Mouse (Mus musculus) thymus, postnatal 10 days (tissue): ENCODE data around the gene Srpk2.
A peak's percentile ranks its signal among the peaks of the same experiment; 100 is the strongest.
"Not testable (repeated sequence)": the region's sequence is repeated elsewhere in the genome, so short reads cannot be mapped to it uniquely, and the experiment has no call there.

Experiments used
- DNase-seq, 2 experiments: peaks; one replicate each; pipeline ENCODE4 v3.0.0; 2021; ENCODE audit warnings: low spot score in 2 of 2

Srpk2 gene

DNA sequence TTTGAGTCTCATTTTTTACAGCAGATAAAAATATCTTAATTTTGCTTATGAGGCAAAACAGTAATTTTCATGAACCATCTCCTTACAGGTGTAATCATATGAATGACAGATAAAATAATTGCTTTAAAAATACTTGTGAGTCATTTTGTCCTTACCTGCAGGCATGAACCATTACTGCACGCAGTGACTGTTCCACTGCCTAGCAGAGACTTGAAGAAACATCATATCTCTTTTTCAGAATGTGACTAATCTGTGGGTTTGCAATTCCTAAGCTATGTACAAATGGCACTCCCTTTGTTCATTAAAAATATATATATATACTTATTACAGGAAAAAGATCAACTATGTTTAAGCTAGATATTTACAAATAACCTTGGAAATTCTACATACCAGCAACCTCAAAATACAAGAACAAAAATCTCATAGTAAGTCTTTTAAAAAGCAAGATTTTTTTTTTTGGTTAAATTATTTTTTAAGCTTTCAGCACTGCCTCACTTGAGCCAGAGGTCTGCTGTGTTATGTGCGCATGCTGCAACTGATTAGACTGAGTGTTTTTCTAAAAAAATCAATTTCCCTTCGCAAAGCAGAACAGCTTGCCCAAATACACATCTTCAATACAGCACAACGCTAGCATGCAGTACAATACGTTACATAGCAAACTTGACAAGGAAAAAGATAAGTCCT is 68.7 kb downstream of the Srpk2 start:
- DNase-seq = no peak

DNA sequence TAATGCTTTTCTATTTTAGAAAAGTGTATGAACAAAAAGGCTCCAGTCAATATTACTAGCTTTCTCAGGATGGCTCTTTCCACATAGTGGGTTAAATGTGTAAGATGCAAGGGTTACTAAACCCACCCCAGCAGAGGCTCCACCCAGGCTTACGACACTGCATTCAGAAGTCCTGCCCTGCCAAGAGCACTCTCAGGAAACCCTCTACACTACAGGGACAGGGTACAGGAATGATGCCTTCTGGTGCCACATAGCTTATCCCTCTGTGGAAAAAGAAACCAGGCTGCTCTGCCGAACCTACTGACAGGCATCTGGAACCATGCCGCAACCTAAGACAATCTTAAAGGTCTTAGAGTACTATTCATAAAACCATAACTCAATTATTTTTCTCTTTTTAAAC is 71.6 kb downstream of the Srpk2 start:
- no peak for DNase-seq

DNA sequence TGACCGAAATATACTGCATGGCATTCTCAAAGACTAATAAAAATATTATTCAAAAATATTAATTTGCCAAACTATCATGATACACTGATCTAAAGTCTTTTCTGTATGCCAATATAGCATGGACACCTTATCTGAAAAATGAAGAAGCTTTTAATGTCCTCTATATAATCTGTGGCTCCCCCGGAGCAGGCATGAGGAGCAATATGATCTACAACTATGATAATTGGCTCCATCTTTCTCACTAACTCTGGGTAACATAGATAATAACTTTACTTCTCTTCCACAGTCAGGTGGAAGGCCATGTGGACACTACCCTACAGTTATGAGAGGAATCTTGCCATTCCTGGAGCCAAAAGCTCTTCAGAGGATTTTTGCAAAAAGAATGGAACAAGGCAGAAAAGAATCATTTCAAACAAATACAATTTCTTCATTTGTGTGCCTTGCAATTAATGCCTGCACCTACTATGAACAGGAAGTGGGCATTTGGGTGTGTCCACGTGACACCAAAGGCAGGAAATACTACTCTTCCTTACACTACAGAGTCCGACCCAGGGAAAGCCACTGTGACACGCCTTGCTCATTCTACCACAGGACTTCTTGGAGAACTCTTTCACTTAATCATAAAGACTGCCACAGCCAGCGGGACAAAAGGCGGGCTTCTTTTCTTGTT is 80.2 kb downstream of the Srpk2 start:
- peak in 1 of 2 experiments; percentile 21 for DNase-seq

DNA sequence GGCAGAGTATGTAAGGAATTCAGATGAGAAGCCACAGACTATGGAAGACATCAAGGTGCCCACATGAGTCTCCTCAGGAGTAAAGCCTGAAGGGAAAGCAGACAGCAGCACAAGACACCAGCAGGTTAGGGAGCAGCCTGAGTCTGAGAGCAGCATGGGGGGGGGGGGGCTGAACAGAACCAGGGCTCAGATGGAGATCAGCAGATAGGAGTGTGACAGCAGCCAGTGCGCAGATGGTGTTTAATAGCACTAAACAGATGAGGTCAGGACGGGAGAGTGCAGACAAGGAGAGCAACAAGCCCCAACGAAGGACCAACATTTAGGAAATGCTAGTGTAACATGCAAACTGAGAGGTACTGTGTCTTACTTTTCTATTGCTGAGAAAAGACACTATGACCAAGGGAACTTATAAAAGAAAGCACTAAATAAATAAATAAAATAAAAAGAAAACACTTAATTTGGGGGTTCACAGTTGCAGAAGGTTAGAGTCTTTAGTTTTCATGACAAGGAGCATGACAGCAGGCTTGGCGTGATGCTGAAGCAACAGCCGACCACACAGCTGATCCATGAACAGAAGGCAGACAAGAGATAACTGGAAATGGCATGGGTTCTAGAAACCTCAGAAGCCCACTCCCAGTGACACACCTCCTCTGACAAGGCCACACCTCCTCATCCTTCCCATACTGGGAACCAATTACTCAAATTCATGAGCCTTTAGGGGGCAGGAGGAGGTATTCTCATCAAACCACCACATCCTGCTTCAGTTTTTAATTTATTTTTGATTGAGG is 84.5 kb downstream of the Srpk2 start:
- no peak for DNase-seq

DNA sequence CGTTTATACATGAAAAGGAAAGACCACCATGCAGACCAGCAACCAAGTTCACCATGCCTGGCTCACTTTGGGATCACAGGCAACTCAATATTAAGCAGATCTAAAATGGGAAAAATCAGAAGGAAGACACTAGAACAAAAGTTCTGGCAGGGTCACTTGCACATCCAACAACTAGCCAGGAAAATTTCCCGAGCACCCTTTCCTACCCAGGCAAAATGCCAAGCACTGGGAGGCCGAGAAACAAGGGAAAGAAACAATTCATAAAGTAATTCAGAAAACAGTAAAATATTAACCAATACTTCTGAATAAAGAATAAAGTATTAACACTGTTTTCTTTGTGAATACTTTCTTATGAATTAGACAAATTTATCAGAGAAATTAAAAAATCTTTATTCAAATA is 85.2 kb downstream of the Srpk2 start:
- DNase-seq = no peak

DNA sequence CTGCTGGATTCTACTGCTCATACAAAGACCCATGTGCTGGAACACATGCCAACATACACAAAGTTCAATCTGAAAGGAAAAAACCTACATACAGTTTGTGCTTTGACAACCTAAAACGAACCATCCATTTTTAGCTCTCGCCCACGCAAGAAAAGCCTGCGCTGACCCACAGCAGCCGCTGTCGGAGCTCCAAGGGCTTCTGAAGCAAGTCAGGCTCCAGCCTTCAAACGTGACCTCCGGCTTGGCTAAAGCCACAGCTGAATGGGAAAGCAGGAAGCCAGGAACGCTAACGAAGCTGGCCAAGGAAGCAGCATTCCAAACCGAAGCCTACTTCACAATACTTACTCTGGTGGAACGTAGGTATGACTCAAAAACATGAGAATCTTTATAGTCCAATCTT is 85.9 kb downstream of the Srpk2 start:
- DNase-seq = no peak

DNA sequence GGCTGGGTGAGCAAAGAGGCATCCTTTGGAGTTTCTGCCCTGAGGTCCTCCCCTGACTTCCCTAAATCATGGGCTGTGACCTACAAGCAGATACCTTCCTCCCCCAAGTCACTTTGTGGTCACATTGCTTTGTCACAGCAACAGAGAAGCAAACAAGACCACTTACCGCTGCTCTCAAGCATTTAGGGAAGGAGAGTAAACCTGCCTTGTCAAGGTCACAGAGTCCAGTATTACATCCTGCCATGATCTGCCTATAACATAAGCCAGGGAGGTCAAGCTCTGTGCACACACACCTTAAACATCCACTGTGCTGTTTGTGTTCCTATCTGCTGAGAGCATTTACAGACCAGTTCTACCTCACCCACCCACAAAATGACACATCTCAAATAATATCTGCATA is 86.4 kb downstream of the Srpk2 start:
- no peak for DNase-seq

DNA sequence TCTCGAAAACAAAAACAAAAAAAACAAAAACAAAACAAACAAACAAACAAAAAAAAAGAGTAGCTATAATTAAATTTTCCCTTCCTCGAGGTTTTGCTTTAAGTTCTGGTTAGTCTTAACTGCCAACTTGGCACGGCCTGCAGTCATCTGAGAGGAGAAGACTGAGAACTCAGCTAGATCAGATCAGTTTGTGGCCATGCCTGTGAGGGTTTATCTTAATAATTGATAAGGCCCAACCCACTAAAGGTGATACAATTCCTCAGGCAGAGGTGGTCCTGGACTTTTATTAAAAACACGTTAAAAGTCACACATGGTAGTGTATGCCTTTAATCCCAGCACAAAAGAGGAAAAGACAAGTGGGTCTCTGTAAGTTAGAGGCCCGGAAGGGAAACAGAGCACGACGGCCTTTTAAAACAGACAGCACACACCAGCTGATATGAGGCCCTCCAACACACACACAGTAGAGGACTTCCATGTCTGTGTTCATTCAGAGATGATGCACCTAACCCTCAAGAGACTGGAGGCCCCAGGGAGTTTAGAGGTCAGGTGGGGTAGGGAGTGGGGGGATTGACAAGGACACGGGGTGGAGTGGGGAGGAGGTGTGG is 87.1 kb downstream of the Srpk2 start:
- no peak for DNase-seq

DNA sequence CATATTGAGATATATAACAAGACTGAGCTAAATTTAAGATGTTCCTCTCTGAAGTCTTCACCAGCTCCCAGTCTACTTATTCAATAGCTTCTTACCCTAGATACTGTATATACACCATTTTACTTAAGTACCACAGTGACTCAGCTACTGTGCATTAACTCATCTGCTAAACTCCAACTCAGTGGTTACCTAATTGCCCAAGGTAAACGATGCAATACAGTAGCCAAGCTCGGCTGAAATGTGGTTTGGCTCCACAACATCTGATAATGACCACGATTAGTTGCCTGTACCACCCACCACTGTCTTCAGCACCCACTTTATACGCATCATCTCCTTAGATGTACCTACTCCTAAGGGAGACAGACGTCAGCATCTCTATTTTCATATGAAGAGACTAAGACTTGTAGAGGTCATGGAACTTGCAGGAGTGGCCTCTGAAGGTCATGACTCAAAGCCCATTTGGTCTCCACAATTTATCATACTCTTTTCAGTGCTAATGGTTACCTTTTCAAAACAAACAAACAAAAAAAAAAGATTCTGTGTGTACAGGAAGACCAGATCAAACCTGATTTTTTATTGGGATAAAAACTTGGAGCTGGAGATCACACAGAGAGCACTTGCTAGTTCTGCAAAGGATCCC is 88.0 kb downstream of the Srpk2 start:
- DNase-seq = no peak

DNA sequence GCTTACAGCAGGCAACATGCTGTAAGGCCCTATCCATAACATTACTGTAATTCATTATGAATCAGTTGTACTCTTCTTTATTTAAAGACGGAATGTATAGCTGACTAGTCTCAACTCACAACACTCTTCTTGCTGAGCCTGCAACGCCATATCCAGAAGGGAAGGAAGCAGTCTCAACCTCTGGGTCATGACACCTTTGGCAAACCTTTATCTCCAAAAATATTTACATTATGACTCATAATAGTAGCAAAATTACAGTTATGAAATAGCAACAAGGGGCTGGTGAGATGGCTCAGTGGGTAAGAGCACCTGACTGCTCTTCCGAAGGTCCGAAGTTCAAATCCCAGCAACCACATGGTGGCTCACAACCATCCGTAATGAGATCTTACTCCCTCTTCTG is 94.1 kb downstream of the Srpk2 start:
- not testable (repeated sequence) for DNase-seq

DNA sequence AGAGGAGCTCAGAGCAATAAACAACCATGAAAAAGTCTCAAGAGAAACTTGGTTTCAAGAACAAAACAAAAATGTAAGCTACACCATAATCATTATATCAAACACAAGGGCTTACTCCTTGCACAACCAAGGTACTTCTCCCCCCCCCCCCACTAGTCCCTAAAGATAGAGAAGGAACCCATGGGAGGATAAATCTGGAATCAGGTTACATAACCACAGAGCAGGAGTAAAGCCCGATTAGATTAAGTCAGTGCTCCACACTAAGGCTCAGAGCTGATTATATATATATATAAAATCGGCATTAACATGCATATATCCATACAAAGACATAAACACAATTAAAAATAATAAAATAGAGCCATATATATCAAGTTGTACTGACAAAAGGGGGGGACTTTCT is 96.8 kb downstream of the Srpk2 start:
- no peak for DNase-seq

DNA sequence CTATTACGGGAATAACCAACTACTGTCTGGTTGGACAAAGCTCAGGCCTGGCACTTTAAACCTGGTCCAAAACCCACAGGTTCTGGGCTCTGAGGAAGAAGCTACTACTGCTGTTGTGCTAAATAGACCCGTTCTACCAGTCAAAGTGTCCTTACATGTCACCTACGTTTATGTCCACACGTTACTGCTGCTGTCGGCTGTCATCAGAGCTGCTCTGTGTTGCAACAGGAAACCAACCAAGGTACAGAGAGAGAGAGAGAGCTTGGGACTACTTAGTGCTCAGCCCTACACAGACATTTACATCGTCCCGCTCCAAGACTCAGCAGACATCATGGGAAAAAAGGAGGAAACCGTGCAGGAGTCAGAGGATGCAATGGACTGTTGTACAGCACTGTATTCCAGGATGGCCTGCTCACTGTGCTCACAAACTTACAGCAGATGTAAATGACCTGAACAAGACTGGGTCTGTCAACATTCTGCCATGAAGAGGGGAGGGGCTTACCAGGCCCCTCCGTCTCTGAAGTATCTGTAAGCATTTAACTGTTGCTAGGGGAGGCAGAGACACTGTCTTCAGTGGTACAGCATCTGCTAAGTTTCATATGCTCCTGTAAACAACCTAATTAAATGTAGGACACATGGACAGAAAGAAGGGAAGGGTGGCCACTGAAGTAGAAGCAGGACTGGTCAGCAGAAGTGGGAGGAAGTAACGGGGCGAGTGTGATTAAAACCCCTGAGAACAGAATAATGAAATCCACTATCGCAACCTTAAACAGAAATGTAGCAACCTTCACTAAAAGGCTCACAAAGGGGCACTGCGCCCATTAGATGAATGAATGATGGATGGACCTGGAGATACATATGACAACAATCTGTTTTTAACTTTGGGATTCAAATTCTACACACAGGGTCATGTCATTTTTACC is 97.6 kb downstream of the Srpk2 start:
- no peak for DNase-seq

DNA sequence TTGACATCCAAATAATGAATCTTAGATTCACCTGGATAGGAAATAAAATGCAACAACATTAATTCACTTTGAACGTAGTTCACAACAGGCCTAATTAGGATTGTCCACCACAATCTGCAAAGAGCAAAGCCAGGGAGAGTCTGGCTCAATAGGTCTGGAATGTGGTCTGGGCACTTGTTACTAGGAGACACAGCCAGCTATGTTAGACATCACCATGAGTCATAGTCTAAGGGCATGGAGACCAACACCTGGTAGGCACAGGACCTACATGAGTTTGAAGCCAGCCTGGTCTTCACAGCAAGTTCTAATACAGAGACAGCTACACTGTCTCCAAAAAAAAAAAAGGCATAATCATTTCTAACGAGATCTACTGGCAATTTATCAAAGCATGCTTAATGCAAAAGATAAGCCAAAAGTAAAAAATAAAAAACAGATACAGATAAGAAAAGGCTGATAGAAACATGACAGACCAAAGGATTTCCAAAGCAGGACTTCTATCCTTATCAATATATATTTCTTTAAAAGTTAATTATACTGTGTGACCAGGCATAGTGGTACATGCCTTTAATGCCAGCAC is 102.8 kb downstream of the Srpk2 start:
- no peak for DNase-seq

DNA sequence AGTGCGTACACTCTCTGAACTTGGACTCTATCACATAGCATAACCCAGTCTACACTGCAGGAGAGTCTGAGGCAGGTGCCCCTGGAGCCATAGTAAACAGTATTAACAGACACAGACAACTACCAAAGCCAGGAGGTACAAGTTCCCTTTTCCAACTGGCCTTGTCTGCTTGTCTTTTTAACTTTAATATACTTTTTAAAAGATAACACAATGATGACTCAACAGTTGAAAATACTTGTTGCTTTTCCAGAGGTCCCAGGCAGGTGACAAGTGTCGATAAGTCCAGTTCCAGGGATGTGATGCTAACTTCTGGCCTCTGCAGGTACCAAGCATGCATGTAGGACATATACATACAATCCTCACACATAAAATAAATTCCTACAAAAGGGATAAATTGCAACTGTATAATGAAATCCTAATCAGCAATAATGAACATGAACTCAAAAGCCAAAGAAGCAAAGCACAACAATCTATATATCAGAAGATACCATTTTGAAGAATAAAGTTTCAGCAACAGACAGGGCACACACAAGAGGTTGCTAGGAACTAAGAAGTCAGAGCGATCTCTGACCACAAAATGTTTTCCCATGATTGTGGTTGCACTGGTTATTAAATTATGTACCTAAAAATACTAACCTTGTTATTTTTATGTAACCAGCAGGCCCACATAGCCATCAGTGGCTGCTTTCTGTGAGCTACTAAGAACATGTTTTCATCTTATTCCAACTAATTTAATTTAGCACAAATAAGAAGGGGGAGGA is 105.1 kb downstream of the Srpk2 start:
- DNase-seq = no peak

DNA sequence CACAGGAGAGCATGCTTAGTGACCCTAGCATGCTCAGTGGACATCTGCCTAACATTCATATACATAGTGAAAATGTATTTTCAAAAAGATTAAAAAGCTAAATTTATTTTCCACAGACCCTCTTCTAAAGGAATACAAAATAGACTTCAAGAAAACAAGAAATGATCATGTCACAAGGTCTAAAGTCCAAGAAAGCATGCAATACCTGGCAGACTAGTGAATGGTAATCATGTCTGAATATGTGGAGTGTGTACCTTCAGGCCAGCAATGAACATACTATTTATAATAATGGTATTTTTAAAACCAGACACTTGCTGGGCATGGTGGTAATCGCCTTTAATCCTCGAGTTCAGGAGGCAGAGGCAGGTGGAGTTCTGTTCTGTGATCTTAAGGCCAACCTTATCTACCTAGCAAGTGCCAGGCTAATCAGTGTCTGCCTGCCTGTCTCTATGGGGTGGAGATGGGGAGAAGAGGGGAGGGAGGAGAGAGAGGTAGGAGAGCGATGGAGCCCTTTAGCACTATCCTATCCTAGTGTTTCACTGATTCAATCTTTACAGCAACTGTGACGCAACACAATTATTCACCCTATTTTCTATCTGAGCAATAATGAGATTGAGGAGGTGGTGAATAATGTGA is 106.0 kb downstream of the Srpk2 start:
- no peak for DNase-seq

DNA sequence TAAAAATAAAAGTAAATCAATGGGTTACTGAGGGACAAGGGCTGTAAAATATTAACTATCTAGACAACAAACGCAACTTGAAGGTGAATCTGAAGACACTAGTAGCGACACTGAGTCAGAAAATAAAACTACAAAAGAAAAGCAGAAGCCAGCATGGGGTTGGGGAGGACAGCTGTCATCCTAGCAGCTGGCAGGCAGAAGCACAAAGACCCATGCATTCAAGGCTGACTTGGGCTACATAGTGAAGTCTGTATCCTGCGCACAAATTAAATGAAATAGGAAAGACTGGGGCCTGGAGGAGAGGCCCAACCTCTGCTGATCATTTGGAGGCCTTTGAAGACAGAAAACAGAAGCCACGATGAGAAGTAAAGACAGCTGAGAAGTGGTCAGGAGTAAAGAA is 106.6 kb downstream of the Srpk2 start:
- no peak for DNase-seq

DNA sequence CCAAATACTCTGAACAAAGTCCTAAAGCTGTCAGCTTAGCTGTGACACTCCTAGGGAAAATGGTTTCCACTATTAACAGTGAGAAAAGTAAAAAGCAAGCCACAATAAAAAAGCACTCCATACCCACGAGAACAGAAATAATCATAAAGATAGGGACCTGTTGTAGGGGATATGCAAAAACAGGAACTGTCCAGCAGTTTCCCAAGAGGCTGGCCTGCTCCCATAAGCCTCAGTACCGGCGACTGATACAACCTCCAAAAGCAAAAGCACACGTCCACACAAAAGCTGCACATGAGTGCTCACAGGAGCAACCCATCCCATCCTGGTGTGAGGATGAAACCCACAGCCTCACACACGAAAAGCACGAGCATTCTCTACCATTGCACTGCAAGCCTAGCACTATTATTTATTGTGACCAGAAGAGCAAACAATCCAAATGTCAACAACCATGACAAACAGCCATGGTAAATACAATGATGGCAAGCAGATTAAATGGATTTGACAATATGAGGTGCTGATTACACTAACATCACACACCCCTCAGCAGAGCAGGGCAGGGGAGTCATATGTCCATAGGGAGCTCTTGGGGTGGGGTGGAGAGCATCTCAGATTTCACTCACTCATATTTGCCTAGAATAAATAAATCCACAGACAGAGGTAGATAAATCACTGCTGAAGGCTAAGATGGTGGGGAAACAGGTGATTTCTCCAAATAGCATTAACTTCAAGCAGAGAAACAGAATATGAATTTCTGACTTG is 107.9 kb downstream of the Srpk2 start:
- no peak for DNase-seq

DNA sequence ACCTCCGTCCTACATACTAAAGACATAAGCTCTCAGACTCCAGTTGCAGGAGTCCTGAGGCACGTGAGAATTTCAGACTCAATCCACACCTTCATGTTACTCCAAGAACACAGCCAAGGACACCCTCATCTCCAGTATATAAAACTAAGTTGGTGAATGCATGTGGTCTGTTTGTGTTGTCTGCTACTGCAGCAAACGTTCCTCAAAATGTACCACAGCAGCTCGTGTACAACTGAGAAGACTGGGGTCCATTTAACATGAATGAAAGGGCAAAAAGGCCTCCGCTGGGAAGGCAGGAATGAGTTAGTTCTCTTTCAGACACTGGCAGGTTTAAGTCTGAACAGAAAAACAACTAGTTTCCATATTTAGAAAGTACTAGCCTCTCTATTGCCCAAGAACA is 110.5 kb downstream of the Srpk2 start:
- no peak for DNase-seq

DNA sequence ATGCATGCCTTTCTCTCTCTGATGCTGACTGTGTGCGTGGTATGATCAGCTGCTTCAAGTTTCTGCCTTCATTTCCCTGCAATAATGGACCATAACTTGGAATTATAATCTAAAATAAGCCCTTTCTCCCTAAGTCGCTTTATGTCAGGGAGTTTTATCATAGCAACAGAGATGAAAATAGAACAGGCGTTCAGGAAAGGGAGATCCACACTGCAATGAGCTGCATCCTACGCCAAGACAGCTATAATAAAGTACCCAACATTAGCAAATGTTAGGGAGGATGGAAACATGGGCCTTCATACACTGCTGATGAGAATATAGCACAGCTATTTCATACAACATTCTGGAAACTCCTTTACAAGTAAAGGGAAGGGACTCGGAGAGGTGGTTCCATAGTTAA is 116.2 kb downstream of the Srpk2 start:
- DNase-seq = no peak
